Mouse (Mus musculus) G1E (cell line): ENCODE results near the gene Ceacam15.

Experiments
- CTCF ChIP-seq: IDR thresholded peaks from 2 replicates; pipeline ENCODE4 v1.5.1; 2012; ENCODE audit warnings: low read depth, low read length, inconsistent platforms, mixed read lengths
- GATA1 ChIP-seq: IDR thresholded peaks from 2 replicates; pipeline ENCODE4 v1.6.1; 2012; ENCODE audit warnings: borderline replicate concordance, low read length, inconsistent platforms, mixed read lengths

GRCm38 (mm10) chr7:16700583-16700982 lies 25.1 kb upstream of the Ceacam15 start:
- TF ChIP-seq CTCF, result no peak
- TF ChIP-seq GATA1, result no peak
